9 mouse cellular contexts compared by ENCODE assay signal in genomic region chr14:55584303-55584701, GRCm38 (mm10). TPM values are rescaled to one million over a fixed set of nuclear protein-coding genes. Genes with fewer than 3 reads are reported as not detected.
DNase-seq lines count a peak whose midpoint lies in the region; ATAC-seq and TF ChIP-seq lines count a peak whose summit lies in the region.
"Had no signal": no experiment of that assay in that cellular context is flagged by ENCODE, and none has a peak within 500 bp of the region (broad histone marks: within the 10 kb centered on the region; RNA-seq: fewer than 3 reads in every experiment).

No protein-coding gene starts in this region.

- peak overlapping the region; percentile 69 for H3K4me2 ChIP-seq in embryonic facial prominence, embryonic 12.5 days (replicated peaks)
- peak overlapping the region; percentile 76 for H3K4me2 ChIP-seq in intestine, embryonic 14.5 days (ENCODE audit: low read length)
- H3K4me2 ChIP-seq in midbrain, postnatal 0 days (ENCODE audit: low read depth, low read length, poor library complexity, severe bottlenecking): peak overlapping the region; percentile 80

- H3K4me3 ChIP-seq in layer of hippocampus, adult 2 months: peak overlapping the region; percentile 84
- peak overlapping the region; percentile 41 for H3K4me3 ChIP-seq in embryonic facial prominence, embryonic 12.5 days
- peak overlapping the region; percentile 43 for H3K4me3 ChIP-seq in intestine, embryonic 14.5 days (ENCODE audit: low read depth, low read length)
- peak overlapping the region; percentile 53 for H3K4me3 ChIP-seq in midbrain, postnatal 0 days (ENCODE audit: low read depth, low read length)

- no peak for DNase-seq in layer of hippocampus, adult 2 months (ENCODE audit: low spot score in 2 of 2)
- no peak for DNase-seq in layer of hippocampus, adult 9-10 months (ENCODE audit: low spot score)
- no peak for DNase-seq in intestine, embryonic 14.5 days (ENCODE audit: low spot score)
- DNase-seq in midbrain, postnatal 0 days (ENCODE audit: low spot score): no peak
- no peak for DNase-seq in right cerebral cortex, postnatal 10 days (ENCODE audit: low spot score in 2 of 2)
- DNase-seq in left cerebral cortex, postnatal 25 days (ENCODE audit: low spot score in 2 of 2): no peak
- DNase-seq in layer of hippocampus, adult 8-10 months (ENCODE audit: low spot score in 2 of 2): no peak

- H3K9me3 ChIP-seq in embryonic facial prominence, embryonic 12.5 days: no peaks in the 10 kb centered on the region
- no peaks in the 10 kb centered on the region for H3K9me3 ChIP-seq in intestine, embryonic 14.5 days (ENCODE audit: control insufficient read depth, low read length)
- H3K9me3 ChIP-seq in midbrain, postnatal 0 days (ENCODE audit: low read length): no peaks in the 10 kb centered on the region

- TF ChIP-seq CTCF in layer of hippocampus, adult 2 months (conservative IDR thresholded peaks at IDR 0.05): no peak
- no peak for TF ChIP-seq CTCF in midbrain, postnatal 0 days (IDR thresholded peaks at IDR 0.05)

- peaks cover 6% of the 10 kb centered on the region; the same call in 1 of the 2 replicates for H3K4me1 ChIP-seq in embryonic facial prominence, embryonic 12.5 days
- H3K4me1 ChIP-seq in intestine, embryonic 14.5 days (replicated peaks; ENCODE audit: control insufficient read depth, insufficient read depth, low read length): 0 out of 2 replicates have a peak, but pooled peaks cover 12% of the 10 kb centered on the region
- H3K4me1 ChIP-seq in midbrain, postnatal 0 days (ENCODE audit: insufficient read depth, low read length): no peaks in the 10 kb centered on the region

- no peak for ATAC-seq in embryonic facial prominence, embryonic 12.5 days (ENCODE audit: insufficient number of reproducible peaks, insufficient read depth, low FRiP score, low TSS enrichment)
- no peak for ATAC-seq in intestine, embryonic 14.5 days (replicated peaks; ENCODE audit: low FRiP score, low TSS enrichment, low read depth)
- ATAC-seq in midbrain, postnatal 0 days (ENCODE audit: low FRiP score): no peak

- WGBS in embryonic facial prominence, embryonic 12.5 days: 33% methylated on average over 5 of the region's 5 CpGs
- 34% methylated on average over 5 of the region's 5 CpGs for WGBS in intestine, embryonic 14.5 days
- WGBS in midbrain, postnatal 0 days: 37% methylated on average over 5 of the region's 5 CpGs

- intact Hi-C loops in left cerebral cortex, postnatal 25 days (cut with DNase I): no loop called here

- H3K27ac ChIP-seq in layer of hippocampus, adult 2 months: peak overlapping the region; percentile 93
- no peak overlapping the region for H3K27ac ChIP-seq in embryonic facial prominence, embryonic 12.5 days
- H3K27ac ChIP-seq in intestine, embryonic 14.5 days (ENCODE audit: low read depth): no peak overlapping the region
- H3K27ac ChIP-seq in midbrain, postnatal 0 days (ENCODE audit: low read depth, low read length): peak overlapping the region; percentile 67; the same call in 1 of the 2 replicates

- H3K9ac ChIP-seq in embryonic facial prominence, embryonic 12.5 days: peak overlapping the region; percentile 53
- no peak overlapping the region; the same call in 1 of the 2 replicates for H3K9ac ChIP-seq in intestine, embryonic 14.5 days (ENCODE audit: low read length)
- peak overlapping the region; percentile 79 for H3K9ac ChIP-seq in midbrain, postnatal 0 days (replicated peaks; ENCODE audit: low read length, poor library complexity, severe bottlenecking)

- H3K27me3 ChIP-seq in embryonic facial prominence, embryonic 12.5 days: 0 out of 2 replicates have a peak, but pooled peaks cover 2% of the 10 kb centered on the region
- peaks cover 6% of the 10 kb centered on the region; the same call in 1 of the 2 replicates for H3K27me3 ChIP-seq in intestine, embryonic 14.5 days (replicated peaks; ENCODE audit: control insufficient read depth, insufficient read depth, low read length)
- no peaks in the 10 kb centered on the region for H3K27me3 ChIP-seq in midbrain, postnatal 0 days (ENCODE audit: insufficient read depth, low read length)

- H3K36me3 ChIP-seq in embryonic facial prominence, embryonic 12.5 days: peaks cover 30% of the 10 kb centered on the region
- H3K36me3 ChIP-seq in intestine, embryonic 14.5 days (ENCODE audit: control insufficient read depth, insufficient read depth, low read length): peaks cover 41% of the 10 kb centered on the region
- H3K36me3 ChIP-seq in midbrain, postnatal 0 days (ENCODE audit: insufficient read depth, low read length): peaks cover 19% of the 10 kb centered on the region

RNA-seq across cellular contexts. Expression of gene Emc9, which starts 0.8 kb away (rescaled TPM):
- total RNA-seq in layer of hippocampus, adult 2 months (2021): 10 to 100 TPM; 43.5 to 49.7 TPM
- polyA plus RNA-seq in embryonic facial prominence, embryonic 12.5 days (2016; fragmentation: Nextera tagmentation; extraction: Ambion mirVana): 4.6 and 4.9 TPM in 2 replicates
- 6.3 and 7.0 TPM in 2 replicates for polyA plus RNA-seq in intestine, embryonic 14.5 days (2014; fragmentation: Nextera tagmentation; extraction: Ambion mirVana)
- 36.3 and 38.9 TPM in 2 replicates for total RNA-seq in midbrain, postnatal 0 days (2014; rRNA removed)
- 74.3 and 78.8 TPM in 2 replicates for polyA plus RNA-seq in midbrain, postnatal 0 days (2015; fragmentation: Nextera tagmentation; extraction: Ambion mirVana)
- 10 to 100 TPM; 38.1 to 41.5 TPM for total RNA-seq in left cerebral cortex, postnatal 25 days (2021)
- 10 to 100 TPM; 48.3 to 57.7 (median 53.8) TPM for total RNA-seq in layer of hippocampus, adult 8-10 months (2022)

RNA-seq across cellular contexts. Expression of gene Psme1, which starts 6.4 kb away (rescaled TPM):
- 10 to 100 TPM; 55.5 to 61.2 TPM for total RNA-seq in layer of hippocampus, adult 2 months (2021)
- 131 and 143 TPM in 2 replicates for polyA plus RNA-seq in embryonic facial prominence, embryonic 12.5 days (2016; fragmentation: Nextera tagmentation; extraction: Ambion mirVana)
- 200 TPM in 2 replicates for polyA plus RNA-seq in intestine, embryonic 14.5 days (2014; fragmentation: Nextera tagmentation; extraction: Ambion mirVana)
- 119 and 147 TPM in 2 replicates for total RNA-seq in midbrain, postnatal 0 days (2014; rRNA removed)
- polyA plus RNA-seq in midbrain, postnatal 0 days (2015; fragmentation: Nextera tagmentation; extraction: Ambion mirVana): 268 and 288 TPM in 2 replicates
- total RNA-seq in left cerebral cortex, postnatal 25 days (2021): 10 to 100 TPM; 39.4 to 45.3 TPM
- total RNA-seq in layer of hippocampus, adult 8-10 months (2022): 10 to 100 TPM; 57.9 to 75.0 (median 67.3) TPM

RNA-seq across cellular contexts. Expression of gene Psme2, which starts 6.6 kb away (rescaled TPM):
- total RNA-seq in layer of hippocampus, adult 2 months (2021): 10 to 100 TPM; 45.2 to 60.4 TPM
- 247 and 255 TPM in 2 replicates for polyA plus RNA-seq in embryonic facial prominence, embryonic 12.5 days (2016; fragmentation: Nextera tagmentation; extraction: Ambion mirVana)
- polyA plus RNA-seq in intestine, embryonic 14.5 days (2014; fragmentation: Nextera tagmentation; extraction: Ambion mirVana): 331 and 332 TPM in 2 replicates
- 62.8 and 69.6 TPM in 2 replicates for total RNA-seq in midbrain, postnatal 0 days (2014; rRNA removed)
- 157 and 184 TPM in 2 replicates for polyA plus RNA-seq in midbrain, postnatal 0 days (2015; fragmentation: Nextera tagmentation; extraction: Ambion mirVana)
- 10 to 100 TPM; 35.2 to 47.9 TPM for total RNA-seq in left cerebral cortex, postnatal 25 days (2021)
- total RNA-seq in layer of hippocampus, adult 8-10 months (2022): 10 to 100 TPM; 57.2 to 74.4 (median 69.8) TPM

RNA-seq across cellular contexts. Expression of gene Rnf31, which starts 7.2 kb away (rescaled TPM):
- 10 to 100 TPM; 46.3 to 47.0 TPM for total RNA-seq in layer of hippocampus, adult 2 months (2021)
- polyA plus RNA-seq in embryonic facial prominence, embryonic 12.5 days (2016; fragmentation: Nextera tagmentation; extraction: Ambion mirVana): 20.6 and 25.4 TPM in 2 replicates
- 15.9 and 20.1 TPM in 2 replicates for polyA plus RNA-seq in intestine, embryonic 14.5 days (2014; fragmentation: Nextera tagmentation; extraction: Ambion mirVana)
- 19.8 and 26.7 TPM in 2 replicates for total RNA-seq in midbrain, postnatal 0 days (2014; rRNA removed)
- 20.4 and 23.0 TPM in 2 replicates for polyA plus RNA-seq in midbrain, postnatal 0 days (2015; fragmentation: Nextera tagmentation; extraction: Ambion mirVana)
- total RNA-seq in left cerebral cortex, postnatal 25 days (2021): 10 to 100 TPM; 27.6 to 31.7 TPM
- total RNA-seq in layer of hippocampus, adult 8-10 months (2022): 10 to 100 TPM; 36.5 to 56.0 (median 45.5) TPM

RNA-seq across cellular contexts. Expression of gene Fitm1, which starts 8.9 kb away (rescaled TPM):
- not detected for total RNA-seq in layer of hippocampus, adult 2 months (2021)
- polyA plus RNA-seq in embryonic facial prominence, embryonic 12.5 days (2016; fragmentation: Nextera tagmentation; extraction: Ambion mirVana): 8.7 and 9.1 TPM in 2 replicates
- 0.19 and 0.43 TPM in 2 replicates for polyA plus RNA-seq in intestine, embryonic 14.5 days (2014; fragmentation: Nextera tagmentation; extraction: Ambion mirVana)
- 0.33 and 0.80 TPM in 2 replicates for total RNA-seq in midbrain, postnatal 0 days (2014; rRNA removed)
- 0.16 and 0.17 TPM in 2 replicates for polyA plus RNA-seq in midbrain, postnatal 0 days (2015; fragmentation: Nextera tagmentation; extraction: Ambion mirVana)
- not detected for total RNA-seq in left cerebral cortex, postnatal 25 days (2021)
- total RNA-seq in layer of hippocampus, adult 8-10 months (2022): not detected
- total RNA-seq: neutrophil, adult 5-6 weeks had no signal

Comparison
In these comparisons a context has a peak if more than half of its experiments do, and no peak if none do; other contexts are left out.
1. H3K27ac ChIP-seq: peak in layer of hippocampus, adult 2 months (single experiment) and midbrain, postnatal 0 days (single experiment); none in embryonic facial prominence, embryonic 12.5 days (single experiment) and intestine, embryonic 14.5 days (single experiment).
2. Peak in every context shown above with its lines, with median percentiles within 50 percentile points of each other: H3K4me3 ChIP-seq and H3K4me2 ChIP-seq.